Mouse (Mus musculus): ENCODE data around the gene Abhd17b. TPM values are rescaled to one million over a fixed set of nuclear protein-coding genes. Genes with fewer than 3 reads are reported as not detected.
A peak's percentile ranks its signal among the peaks of the same experiment; 100 is the strongest.

The Abhd17b gene
- polyA plus RNA-seq, 1 experiment = 28.3 TPM

DNA sequence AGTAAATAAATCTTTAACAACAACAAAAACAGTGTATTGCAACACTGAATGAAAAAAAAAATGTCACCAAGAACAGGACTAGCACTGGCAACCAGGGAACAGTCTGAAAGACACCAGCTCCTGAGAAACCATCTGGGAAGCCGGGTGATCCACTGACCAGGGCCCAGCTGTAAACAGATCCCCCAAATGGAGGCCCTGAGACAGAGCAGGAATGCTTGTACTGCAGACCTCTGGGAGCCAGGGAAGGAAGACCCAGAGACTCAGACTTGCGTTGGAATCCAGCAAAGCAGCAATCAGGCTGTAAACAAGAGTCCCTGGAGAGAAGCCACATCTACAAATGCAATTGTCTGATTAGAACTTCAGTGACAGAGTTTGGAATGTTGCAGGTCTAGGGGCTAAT lies 74.1 kb downstream of the Abhd17b start:
- DNase-seq (ENCODE audit: extremely low spot score in 1 of 2, low spot score in 1 of 2) = no peak

DNA sequence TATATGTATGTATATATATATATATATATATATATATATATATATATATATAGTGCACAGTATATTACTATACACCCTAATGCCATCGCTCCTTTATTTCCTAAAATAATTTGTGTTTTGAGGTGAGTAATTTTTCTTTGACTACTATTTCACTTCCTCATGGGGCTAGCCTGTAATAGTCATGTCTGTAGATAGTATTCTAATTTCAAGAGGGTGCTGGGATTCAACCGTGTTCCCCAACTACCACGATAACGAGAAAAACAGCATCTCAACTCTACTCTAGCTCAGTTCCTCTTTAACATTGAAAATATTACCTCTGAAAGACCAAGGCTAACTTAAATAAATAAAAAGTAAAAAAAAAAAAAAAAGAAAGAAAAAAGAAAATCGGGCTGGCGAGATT lies 75.4 kb downstream of the Abhd17b start:
- DNase-seq (ENCODE audit: extremely low spot score in 1 of 2, low spot score in 1 of 2) = no peak

DNA sequence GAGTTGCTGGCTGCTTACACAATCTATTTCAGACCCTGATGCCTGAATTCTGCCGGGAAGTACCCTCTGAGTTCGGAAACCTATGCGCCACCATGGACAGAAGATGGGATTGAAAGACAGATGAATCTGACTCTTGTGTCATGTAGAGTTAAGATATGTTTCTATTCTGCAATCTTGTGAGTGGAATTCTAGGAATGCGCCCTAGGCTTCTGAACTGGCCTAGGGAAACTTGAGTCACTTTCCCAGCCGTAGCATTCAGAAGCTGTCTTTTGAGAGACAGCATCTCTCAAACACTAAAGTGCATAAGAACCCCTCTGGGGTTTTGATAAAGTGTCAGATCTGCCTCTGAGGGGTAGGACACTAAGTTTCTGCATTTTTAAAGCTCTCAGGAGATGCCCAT lies 78.9 kb downstream of the Abhd17b start:
- DNase-seq (ENCODE audit: extremely low spot score in 1 of 2, low spot score in 1 of 2) = no peak

DNA sequence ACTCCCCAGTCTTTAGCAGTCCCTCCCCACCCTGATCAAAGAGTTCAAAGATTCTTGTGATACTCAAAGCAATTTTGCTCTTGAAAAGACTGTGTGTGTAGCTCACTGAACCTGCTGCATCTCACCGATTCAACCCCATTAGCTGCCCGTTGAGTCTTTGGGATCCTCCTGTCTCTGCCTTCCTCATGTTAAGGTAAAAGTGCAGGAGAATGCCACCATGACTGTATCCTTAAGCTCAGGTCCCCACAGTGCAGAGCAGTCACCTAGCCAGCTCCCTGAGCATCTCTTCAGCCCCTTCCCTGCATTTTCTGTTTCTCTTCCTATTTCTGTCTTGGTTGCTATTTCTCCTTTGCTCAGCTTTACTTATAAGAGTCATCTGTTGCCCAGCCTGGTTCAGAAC lies 80.2 kb downstream of the Abhd17b start:
- no peak for DNase-seq (ENCODE audit: extremely low spot score in 1 of 2, low spot score in 1 of 2)

DNA sequence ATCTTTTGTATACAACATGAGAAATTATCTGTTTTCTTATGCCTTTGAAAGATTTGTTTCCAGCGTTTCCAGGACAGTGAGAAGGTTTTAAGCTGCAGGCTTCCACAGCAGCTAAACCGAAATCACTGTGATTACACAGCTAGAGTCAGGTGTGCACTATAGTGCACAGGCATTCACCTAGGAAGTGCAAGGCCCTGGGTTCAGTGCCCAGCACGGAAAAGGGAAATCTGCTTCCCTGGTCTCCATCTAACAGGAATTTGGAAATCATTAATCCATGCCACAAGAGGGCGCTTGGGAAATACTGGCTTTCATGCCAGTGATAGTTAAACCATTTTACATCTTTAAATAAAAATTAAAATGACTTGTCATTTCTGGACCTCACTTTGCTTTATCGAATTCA lies 81.1 kb downstream of the Abhd17b start:
- DNase-seq (ENCODE audit: extremely low spot score in 1 of 2, low spot score in 1 of 2) = peak in 1 of 2 experiments; percentile 78

Other genes with a start within 250 kb of the Abhd17b start
- 81.8 and 89.4 TPM in 2 replicates for gene Gda, start 179.7 kb upstream of the Abhd17b start, polyA plus RNA-seq (2012; rRNA removed)
- gene 1110059E24Rik, start 209 bp upstream of the Abhd17b start, polyA plus RNA-seq (2012; rRNA removed) = 29.2 and 29.6 TPM in 2 replicates
- 7.5 and 8.1 TPM in 2 replicates for gene Cemip2, start 125.2 kb downstream of the Abhd17b start, polyA plus RNA-seq (2012; rRNA removed)